Mouse (Mus musculus) heart, embryonic 11.5 days (tissue): Measurements from ENCODE around the gene Dbn1. TPM values are rescaled to one million over a fixed set of nuclear protein-coding genes. Genes with fewer than 3 reads are reported as not detected.

Experiments used
- ATAC-seq: fragments of 200-750 bp; cut with Nextera tagmentation; replicated peaks from 2 replicates; pipeline ENCODE4 v1.8.0; 2017; ENCODE audit warnings: moderate library complexity; ENCODE audit not compliant: insufficient number of reproducible peaks, low FRiP score, low TSS enrichment
- H3K27ac ChIP-seq: fragments of 300-500 bp; sonication (generic); 2 replicates; pipeline ENCODE4 v1.5.1; 2014; ENCODE audit warnings: mild to moderate bottlenecking, low read depth, low read length
- H3K27me3 ChIP-seq: fragments of 300-500 bp; sonication (generic); 2 replicates; pipeline ENCODE4 v1.6.1; 2014; ENCODE audit warnings: mild to moderate bottlenecking, low read length, mixed read lengths; ENCODE audit not compliant: control insufficient read depth, insufficient read depth
- H3K36me3 ChIP-seq: fragments of 300-500 bp; sonication (generic); 2 replicates; pipeline ENCODE4 v1.6.1; 2014; ENCODE audit warnings: mild to moderate bottlenecking, low read length, moderate library complexity, mixed read lengths; ENCODE audit not compliant: control insufficient read depth, insufficient read depth
- H3K4me1 ChIP-seq: fragments of 300-500 bp; sonication (generic); 2 replicates; pipeline ENCODE4 v1.6.1; 2014; ENCODE audit warnings: low read length; ENCODE audit not compliant: control insufficient read depth, insufficient read depth
- H3K4me2 ChIP-seq: fragments of 300-500 bp; sonication (generic); 2 replicates; pipeline ENCODE4 v1.6.1; 2014; ENCODE audit warnings: mild to moderate bottlenecking, moderate library complexity
- H3K4me3 ChIP-seq: fragments of 300-500 bp; sonication (generic); 2 replicates; pipeline ENCODE4 v1.5.1; 2014; ENCODE audit warnings: low read depth, low read length
- H3K9ac ChIP-seq: fragments of 300-500 bp; sonication (generic); 2 replicates; pipeline ENCODE4 v1.6.1; 2014; ENCODE audit warnings: mild to moderate bottlenecking, low read depth, low read length, moderate library complexity
- H3K9me3 ChIP-seq: fragments of 300-500 bp; sonication (generic); replicated peaks from 2 replicates; pipeline ENCODE4 v1.6.1; 2016; ENCODE audit warnings: low read length; ENCODE audit not compliant: control insufficient read depth
- WGBS: fragments of 180-500 bp; shearing (Covaris S2); extraction: QIAGEN DNeasy Blood & Tissue Kit; methylation state at CpG from one replicate; pipeline ENCODE4 v1.1.7; 2014; ENCODE audit not compliant: insufficient replicate concordance; 5-methylcytosine and 5-hydroxymethylcytosine counted together
- microRNA-seq: library from miRNA; unstranded; fragments of <30 nt; microRNA quantifications from one replicate; pipeline ENCODE4, GENCODE M21; 2016; ENCODE audit warnings: borderline number of aligned reads
- polyA plus RNA-seq: library from polyadenylated mRNA; unstranded; fragments of >200 nt; fragmentation: Nextera tagmentation; extraction: Ambion mirVana; gene quantifications from 2 replicates; pipeline ENCODE4 v1.2.1, GENCODE M21; 2014

Dbn1 gene
- polyA plus RNA-seq, 1 experiment from 2014 or later: 64.1 TPM

- Histone ChIP-seq H3K4me3 (no peak overlapping the region), H3K9ac (no peak overlapping the region), H3K4me2 (no peak overlapping the region), H3K9me3 (no peaks in the 10 kb centered on the region; the same call in 1 of the 2 replicates), H3K4me1 (no peaks in the 10 kb centered on the region), H3K27ac (no peak overlapping the region), H3K27me3 (no peaks in the 10 kb centered on the region), H3K36me3 (no peaks in the 10 kb centered on the region)
- WGBS: 80% methylated on average over 2 of the region's 2 CpGs
- ATAC-seq: no peak
Observed at GRCm38 (mm10) chr13:55430566-55430965, 57.3 kb downstream of the Dbn1 start.

- Histone ChIP-seq H3K4me3 (no peak overlapping the region), H3K9me3 (no peaks in the 10 kb centered on the region; the same call in 1 of the 2 replicates), H3K27ac (no peak overlapping the region), H3K27me3 (no peaks in the 10 kb centered on the region), H3K9ac (no peak overlapping the region), H3K36me3 (no peaks in the 10 kb centered on the region), H3K4me2 (no peak overlapping the region), H3K4me1 (no peaks in the 10 kb centered on the region)
- ATAC-seq: no peak
- 60% methylated on average over 12 of the region's 12 CpGs for WGBS
Observed at GRCm38 (mm10) chr13:55429226-55429888, 58.6 kb downstream of the Dbn1 start.

- Histone ChIP-seq H3K9ac (no peak within 1 kb of the TSS), H3K4me1 (no peaks in the 10 kb centered on the region), H3K27me3 (peaks cover 12% of the 10 kb centered on the region), H3K4me3 (no peak within 1 kb of the TSS), H3K9me3 (no peaks in the 10 kb centered on the region), H3K36me3 (no peaks in the 10 kb centered on the region), H3K4me2 (no peak within 1 kb of the TSS), H3K27ac (no peak within 1 kb of the TSS)
- ATAC-seq: no peak
- WGBS: 79% methylated on average over 10 of the region's 10 CpGs
Observed at GRCm38 (mm10) chr13:55426613-55427012, 61.3 kb downstream of the Dbn1 start, which contains the start of gene F12. Gene F12 (minus strand): TSS chr13:55426793.

Small RNAs within 50 kb of the gene (microRNA-seq; reads per million reads assigned to microRNA genes)
- 0.41 reads per million for gene Mir6943
- 22.4 reads per million, percentile 52 among the genes with 10 or more reads in this experiment for gene Mir6944
- 7.3 reads per million, percentile 43 among the genes with 10 or more reads in this experiment for gene Mir6945

Other genes with a start within 250 kb of the Dbn1 start
- gene Prelid1, start 167.6 kb downstream of the Dbn1 start, polyA plus RNA-seq: 428 and 447 TPM in 2 replicates
- 56.3 and 64.3 TPM in 2 replicates for gene Rab24, start 166.2 kb downstream of the Dbn1 start, polyA plus RNA-seq
- 17.6 and 18.0 TPM in 2 replicates for gene Mxd3, start 158.3 kb downstream of the Dbn1 start, polyA plus RNA-seq
- gene Lman2, start 125.3 kb downstream of the Dbn1 start, polyA plus RNA-seq: 72.5 and 90.8 TPM in 2 replicates
- gene Rgs14, start 118.4 kb downstream of the Dbn1 start, polyA plus RNA-seq: 0.15 and 0.31 TPM in 2 replicates
- not detected in 2 replicates for gene Slc34a1, start 89.9 kb downstream of the Dbn1 start, polyA plus RNA-seq
- not detected in 2 replicates for gene Pfn3, start 72.9 kb downstream of the Dbn1 start, polyA plus RNA-seq
- 0.42 and 1.5 TPM in 2 replicates for gene F12, start 61.3 kb downstream of the Dbn1 start, polyA plus RNA-seq
- 24.3 and 26.9 TPM in 2 replicates for gene Grk6, start 43.0 kb downstream of the Dbn1 start, polyA plus RNA-seq
- 0.21 and 0.34 TPM in 2 replicates for gene Prr7, start 23.8 kb downstream of the Dbn1 start, polyA plus RNA-seq
- 439 and 451 TPM in 2 replicates for gene Pdlim7, start 25.6 kb upstream of the Dbn1 start, polyA plus RNA-seq
- gene Dok3, start 41.2 kb upstream of the Dbn1 start, polyA plus RNA-seq: 0.90 and 1.1 TPM in 2 replicates
- 36.5 and 39.9 TPM in 2 replicates for gene Ddx41, start 48.5 kb upstream of the Dbn1 start, polyA plus RNA-seq
- gene Fam193b, start 83.0 kb upstream of the Dbn1 start, polyA plus RNA-seq: 19.1 and 21.9 TPM in 2 replicates
- gene Tmed9, start 85.6 kb upstream of the Dbn1 start, polyA plus RNA-seq: 58.5 and 63.3 TPM in 2 replicates
- gene B4galt7, start 111.8 kb upstream of the Dbn1 start, polyA plus RNA-seq: 15.8 and 18.8 TPM in 2 replicates
- gene Caml, start 134.9 kb upstream of the Dbn1 start, polyA plus RNA-seq: 36.4 and 38.4 TPM in 2 replicates
- gene Ddx46, start 146.9 kb upstream of the Dbn1 start, polyA plus RNA-seq: 32.4 and 34.2 TPM in 2 replicates
- 63.0 and 77.0 TPM in 2 replicates for gene B230219D22Rik, start 205.0 kb upstream of the Dbn1 start, polyA plus RNA-seq
- gene Txndc15, start 226.5 kb upstream of the Dbn1 start, polyA plus RNA-seq: 61.1 and 69.5 TPM in 2 replicates
- 59.1 and 64.6 TPM in 2 replicates for gene Pcbd2, start 239.3 kb upstream of the Dbn1 start, polyA plus RNA-seq